Mouse (Mus musculus) layer of hippocampus, adult 9-11 months (tissue): Measurements from ENCODE around the gene Actl7a.

Experiments
- DNase-seq: peaks from one replicate; pipeline ENCODE4 v3.0.0; 2022

Actl7a gene

DNA sequence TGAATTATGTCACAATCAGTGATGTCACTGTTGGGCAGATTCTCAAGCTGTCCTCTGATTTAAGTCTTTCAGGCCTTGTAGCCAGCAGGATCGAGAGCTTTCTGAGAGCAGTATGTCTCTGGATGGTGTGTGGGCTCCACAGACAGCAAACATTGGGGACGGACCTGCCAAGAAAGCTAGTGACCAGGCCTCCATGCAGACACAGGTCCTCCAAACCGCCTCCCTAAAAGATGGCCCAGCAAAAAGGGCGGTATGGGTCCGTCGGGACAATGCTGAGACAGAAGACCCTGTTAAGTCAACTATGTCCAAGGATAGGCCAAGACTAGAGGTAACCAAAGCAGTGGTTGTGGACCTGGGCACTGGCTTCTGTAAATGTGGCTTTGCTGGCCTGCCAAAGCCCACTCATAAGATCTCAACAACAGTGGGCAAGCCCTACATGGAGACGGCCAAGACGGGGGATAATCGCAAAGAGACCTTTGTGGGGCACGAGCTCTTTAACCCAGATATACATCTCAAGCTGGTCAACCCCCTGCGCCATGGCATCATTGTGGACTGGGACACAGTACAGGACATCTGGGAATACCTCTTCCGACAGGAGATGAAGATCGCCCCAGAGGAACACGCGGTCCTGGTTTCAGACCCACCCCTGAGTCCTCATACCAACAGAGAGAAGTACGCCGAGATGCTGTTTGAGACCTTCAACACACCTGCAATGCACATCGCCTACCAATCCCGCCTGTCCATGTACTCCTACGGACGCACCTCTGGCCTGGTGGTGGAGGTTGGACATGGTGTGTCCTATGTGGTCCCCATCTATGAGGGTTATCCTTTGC lies at the start of gene Actl7a:
TSS of gene Actl7a (plus strand) at position 51 of the 833 bp plus-strand sequence.
- no peak for DNase-seq

DNA sequence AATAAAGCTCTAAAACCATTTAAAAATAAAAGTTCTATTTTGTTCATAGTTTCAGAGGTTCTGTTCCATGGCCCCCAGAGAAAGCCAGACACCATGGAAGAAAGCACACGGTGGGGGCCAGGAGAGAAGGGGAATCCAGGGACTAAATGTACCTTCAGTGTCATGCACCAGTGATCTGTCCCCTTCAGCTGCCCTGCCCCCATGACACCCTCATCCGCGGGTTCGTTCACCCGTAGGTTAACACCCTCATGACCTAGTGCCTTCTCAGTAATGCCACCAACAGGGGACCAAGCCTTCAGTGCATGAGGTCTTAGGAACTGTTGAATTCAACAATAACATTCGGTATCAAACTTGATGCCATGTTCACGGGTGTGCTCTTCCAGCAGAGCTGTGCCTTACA lies 46.8 kb upstream of the Actl7a start:
- no peak for DNase-seq

DNA sequence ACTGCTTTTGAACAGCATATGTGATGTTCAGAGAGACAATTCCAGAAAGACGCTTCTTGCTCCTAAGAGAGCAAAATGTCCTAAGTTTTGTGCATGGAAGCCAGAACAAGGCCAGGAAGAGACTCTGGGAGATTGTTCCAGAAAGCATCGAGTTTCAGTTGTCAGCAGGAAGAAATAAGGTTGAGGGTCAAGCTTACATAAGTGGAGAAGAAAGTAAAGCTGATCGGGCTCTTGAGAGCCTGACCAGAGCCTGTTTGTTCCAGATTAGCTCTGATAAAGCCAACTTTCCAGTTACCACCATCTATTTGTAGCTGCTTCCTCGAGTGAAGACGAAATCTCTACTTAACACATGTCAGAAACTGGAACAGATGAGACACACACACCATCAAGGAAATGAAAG lies 44.5 kb upstream of the Actl7a start:
- no peak for DNase-seq

DNA sequence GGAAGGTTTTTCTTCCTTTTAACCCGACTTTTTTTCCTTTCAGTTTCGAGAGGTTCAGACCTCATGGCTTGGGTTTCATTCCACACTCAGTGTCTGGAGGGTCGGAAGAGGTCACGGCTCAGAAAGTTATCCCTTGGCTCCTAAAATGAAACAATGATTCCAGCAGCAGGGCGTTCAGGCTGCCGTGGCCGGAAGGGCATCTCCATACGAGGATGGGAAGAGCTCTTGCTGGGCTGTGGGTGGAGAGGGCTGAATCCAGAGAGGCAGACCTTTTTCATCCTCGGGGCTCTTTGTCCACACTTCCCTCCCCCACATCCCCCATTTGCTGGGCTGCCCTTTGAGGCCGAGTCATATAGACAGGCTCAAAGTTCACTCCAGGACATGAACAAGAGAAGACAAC lies 41.0 kb upstream of the Actl7a start:
- DNase-seq = no peak

DNA sequence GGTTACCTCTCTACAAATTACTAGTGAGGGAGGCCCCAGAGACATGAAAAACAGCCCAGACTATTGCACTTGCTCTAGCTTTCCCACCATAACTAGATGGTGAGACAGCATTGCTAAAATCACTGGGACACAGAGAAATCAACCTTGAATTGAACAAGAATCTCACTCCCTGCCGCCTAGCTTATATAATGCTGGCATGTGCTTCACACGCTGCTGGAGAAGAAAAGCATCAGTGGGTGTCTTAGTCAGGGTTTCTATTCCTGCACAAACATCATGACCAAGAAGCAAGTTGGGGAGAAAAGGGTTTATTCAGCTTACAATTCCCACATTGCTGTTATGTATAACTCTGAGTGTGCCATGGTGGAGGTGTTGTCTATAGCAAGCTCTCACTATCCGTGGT lies 30.1 kb upstream of the Actl7a start:
- peak; percentile 27 for DNase-seq

DNA sequence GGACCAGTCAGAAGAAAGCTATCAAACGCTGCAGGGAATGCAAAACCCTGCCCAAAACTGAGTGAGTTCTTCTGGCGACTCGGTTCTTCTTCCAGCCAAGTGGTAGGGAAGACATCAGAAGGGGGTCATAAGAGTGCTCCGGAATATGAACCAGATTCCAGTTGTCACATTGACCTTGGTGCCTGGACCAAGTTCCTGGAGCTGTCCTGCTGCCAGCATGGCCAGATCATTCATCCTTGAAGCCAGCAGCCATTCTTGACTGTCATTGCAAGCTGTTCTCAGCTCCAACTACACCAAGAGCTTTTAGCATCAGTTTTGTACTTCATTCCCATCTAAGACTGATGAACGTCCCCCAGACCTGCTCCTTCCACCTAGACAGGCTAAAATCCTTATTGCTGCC lies 26.4 kb upstream of the Actl7a start:
- no peak for DNase-seq

DNA sequence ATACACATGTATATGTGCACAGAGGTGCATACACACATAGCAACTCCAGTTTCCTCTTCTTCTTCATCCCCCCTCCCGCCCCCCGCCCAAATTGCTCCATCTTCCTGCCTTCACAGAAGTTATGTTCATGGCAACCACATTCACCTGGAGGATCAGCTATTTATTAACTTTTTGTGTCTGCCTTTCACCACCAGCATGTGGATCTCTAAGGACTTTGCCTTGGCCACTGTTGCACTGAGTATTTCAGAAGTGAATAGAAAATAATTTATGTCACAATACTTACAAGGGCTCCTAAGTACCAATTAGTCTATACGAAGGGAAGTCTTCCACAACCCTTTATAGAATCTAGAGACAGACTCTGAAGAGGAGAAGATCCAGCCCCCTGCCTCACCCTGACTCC lies 25.3 kb upstream of the Actl7a start:
- DNase-seq = no peak

DNA sequence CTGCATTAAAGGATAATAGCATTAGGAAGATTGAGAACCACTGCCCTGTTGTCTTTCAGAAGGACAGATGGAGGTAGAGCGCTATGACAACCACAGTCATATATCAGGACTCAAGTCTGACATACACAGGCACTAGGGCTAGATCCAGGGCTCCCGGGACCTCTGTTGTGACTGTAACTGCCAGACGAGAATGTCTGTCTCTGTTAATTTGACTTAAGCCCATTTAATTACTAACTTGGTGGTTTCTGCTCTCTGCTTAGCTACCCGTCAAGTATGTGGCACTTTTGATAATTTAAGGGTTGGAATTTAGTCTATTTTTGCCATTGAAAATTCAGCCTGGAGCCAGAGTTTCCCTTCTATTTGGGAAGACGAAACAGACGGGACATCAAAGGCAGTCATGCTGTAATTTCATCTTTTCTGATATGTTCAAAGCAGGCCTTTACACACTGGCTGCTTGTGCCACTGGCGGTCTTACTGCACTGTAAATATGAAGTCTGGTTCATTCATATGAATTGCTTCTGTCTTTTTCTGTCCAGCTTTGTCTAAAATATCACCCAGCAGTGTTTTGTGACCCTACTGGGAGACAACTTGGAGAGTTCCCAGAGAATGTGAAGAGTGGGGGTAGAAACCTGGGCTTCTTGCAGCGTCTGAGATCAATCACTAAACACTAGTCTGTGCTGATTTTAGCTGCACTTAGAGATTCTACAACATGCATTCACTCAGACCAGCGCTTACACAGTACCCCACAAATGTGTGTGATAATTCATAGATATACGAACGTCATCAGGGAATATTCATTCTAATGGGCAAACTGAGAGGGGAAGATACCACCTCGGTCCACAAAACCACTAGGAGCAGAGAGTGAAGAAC lies 24.4 kb upstream of the Actl7a start:
- DNase-seq = no peak

DNA sequence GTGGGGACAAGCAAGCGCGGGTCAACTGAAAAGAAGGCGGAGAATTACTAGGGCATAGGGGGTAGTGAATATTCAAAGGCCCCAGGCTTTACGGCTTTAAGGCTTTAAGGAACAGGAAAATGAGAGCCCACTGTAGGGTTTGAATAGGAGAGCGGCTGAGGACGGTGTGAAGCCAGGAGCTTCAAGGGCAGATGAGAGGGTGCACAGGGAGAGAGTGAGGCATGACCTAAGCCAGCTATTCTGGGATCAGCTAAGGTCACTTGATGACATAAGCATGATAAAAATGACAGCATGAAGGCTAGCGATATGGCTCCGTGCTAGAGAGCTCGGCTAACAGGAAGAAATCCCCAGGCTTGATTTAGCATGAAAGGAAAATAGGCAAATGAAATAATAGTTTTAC lies 23.8 kb upstream of the Actl7a start:
- no peak for DNase-seq

DNA sequence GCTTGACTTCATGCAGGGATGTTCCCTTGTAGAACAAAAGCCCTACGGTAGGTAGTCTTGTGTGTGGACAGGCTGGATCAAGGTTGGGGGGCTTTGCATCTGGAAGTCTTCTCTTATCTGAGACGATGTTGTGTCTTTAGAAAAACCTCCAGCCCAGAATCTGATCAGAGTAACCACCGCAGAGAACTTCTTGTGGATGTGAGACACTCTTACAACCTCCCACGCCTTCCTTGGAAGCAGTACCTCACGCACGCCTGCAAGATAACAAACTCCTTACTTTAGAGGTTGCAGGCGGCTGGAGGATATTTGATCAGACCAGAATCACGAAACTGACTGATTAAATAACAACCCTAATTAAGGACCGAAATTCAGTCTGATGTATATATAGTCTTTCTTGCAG lies 22.8 kb upstream of the Actl7a start:
- DNase-seq = no peak

DNA sequence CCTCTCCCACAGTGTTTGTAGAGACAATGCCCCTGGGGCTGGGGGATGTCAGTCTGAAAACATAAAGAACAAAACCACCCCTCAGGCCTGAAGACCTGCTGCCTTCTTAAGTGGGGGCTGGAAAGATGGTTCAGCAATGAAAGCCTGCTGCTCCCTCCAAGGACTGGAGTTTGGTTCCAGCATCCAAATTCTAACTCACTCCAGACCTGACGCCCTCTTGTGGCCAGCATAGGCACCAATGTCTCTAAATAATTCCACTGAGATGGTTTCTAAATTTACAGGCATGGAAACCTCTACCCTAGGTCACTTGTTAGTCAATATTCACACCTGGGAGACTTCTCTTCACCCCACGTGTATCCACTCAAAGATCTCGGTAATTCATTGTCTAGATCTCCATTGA lies 21.7 kb upstream of the Actl7a start:
- DNase-seq = no peak

DNA sequence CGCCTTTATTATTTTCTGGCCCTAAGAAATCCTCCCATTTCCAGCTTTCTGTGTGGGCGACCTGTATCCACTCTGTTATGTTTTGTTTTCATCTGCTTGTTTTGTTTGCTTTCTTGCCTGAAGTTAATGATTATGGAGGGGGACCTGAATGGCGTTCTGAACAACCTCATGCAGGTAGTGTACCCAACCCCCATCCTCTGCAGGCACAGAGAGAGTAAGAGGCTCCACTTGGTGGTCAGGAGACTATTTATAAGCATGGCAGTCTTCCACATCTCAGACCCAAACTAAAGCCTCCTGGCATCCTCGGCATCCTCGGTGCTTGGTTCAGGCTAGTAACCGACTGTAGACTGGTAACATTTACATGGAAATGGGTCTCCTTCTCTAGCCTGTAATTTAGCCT lies 20.9 kb upstream of the Actl7a start:
- DNase-seq = no peak

DNA sequence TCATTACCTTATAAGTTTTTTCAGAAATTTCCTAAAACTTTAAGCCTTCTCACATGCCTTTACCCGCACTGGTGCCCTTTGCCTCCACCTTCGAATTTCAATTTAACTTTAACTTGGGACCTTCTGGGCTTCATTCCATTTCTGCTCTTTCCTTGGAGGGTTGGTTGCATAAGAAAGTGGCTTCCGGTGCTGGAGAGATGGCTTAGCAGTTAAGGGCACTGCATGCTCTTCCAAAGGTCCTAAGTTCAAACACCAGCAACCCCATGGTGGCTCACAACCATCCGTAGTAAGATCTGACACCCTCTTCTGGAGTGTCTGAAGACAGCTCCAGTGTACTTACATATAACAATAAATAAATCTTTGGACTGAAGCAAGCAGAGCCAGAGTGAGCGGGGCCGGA lies 20.0 kb upstream of the Actl7a start:
- DNase-seq = no peak

DNA sequence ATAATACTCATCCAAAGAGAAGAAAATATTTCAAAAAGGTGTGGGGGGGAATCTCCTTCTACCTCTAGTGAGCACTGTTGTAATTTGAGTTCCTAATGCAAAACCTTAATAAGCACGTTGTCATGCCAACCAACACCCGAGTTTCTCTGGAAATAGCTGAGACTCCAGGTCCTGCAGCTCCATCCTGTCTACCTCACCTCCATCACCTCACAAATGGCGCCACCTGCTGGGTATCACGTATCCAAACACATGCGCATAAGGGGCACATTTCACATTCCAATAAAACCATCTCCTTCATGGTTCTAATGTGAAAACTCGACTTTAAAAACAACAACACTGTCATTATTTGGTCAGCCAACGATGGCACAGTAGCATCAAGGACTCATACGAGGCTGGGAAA lies 17.4 kb upstream of the Actl7a start:
- DNase-seq = no peak

DNA sequence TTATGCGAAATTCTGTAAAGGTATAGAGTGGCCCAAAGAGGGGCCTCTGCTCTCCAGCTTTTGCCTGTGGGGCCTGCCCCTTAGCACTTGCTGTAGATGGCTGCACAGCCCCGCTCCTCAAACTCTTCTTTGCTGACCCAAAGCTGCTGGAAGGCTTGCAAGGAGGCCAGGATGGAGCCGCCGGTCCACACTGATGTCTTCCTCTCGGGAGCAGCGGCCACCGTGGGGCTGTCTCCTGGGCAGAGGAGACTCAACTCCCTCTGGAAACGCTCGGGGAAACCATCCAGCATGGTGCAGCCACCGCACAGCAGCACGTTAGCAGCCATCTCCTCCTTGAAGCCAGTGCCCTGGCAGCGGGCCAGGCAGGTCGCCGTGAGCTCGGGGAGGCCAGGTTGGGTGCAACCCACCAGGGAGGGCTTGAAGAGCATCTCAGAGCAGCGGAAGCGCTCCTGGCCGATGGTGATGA lies 3.2 kb upstream of the Actl7a start, which contains the start of gene Gm26657:
TSS of gene Gm26657 (plus strand) at position 51 of the 466 bp plus-strand sequence.
- DNase-seq = no peak

DNA sequence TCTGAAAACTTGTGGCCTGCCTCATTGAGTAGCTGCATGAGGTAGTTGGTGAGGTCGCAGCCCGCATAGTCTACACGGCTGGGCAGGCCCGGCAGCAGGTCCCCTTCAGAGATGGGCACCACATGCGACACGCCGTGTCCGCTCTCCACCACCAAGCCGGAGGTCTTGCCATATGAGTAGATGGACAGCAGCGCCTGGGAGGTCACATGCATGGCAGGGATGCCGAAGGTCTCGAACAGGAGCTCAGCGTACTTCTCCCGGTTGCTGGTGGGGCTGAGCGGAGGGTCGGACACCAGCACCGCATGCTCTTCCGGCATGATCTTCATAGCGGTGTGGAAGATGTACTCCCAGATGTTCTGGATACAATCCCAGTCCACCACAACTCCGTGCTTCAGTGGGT lies 2.6 kb upstream of the Actl7a start:
- DNase-seq = no peak

DNA sequence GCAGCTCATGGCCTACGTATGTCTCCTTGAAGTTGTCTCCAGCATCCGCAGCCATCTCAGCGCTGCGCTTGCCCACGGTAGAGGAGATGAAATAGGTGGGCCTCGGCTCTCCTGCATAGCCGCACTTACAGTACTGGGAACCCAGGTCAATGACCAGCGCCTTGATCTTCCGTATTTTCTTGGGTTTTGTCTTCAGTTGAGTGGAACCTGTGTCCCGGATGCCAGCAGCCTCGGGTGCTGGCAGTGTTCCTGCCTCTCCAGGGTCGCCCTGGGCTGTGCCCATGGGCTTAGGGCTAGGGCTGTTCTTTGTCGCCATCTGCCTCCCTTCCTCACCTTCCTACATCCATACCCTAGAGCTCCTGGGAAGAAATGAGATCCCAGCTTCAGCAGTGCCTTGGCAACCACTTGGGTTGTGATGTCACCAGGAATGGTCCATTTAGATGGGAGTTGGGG lies 2.1 kb upstream of the Actl7a start, which contains the start of gene Actl7b:
TSS of gene Actl7b (minus strand) at position 403 of the 453 bp plus-strand sequence.
- DNase-seq = no peak

DNA sequence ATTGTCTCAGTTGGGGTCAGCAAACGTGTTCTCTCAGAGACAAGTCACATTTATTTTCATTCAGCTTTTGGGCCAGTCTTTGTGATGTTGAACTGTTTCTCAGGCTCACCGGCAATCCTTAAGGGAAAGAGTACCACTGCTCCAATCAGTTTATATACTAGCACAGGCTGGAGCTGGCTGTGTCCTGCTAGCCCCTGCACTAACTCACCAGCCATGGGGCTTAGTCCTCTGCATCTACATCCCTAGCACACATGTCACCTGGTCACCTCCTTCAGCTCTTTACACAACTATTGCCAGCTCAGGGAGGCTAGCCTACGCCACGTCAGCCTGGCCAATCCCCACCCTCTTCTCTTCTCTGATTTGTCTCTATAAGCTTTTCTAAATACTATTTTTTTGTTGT lies 515 bp upstream of the Actl7a start:
- no peak for DNase-seq

DNA sequence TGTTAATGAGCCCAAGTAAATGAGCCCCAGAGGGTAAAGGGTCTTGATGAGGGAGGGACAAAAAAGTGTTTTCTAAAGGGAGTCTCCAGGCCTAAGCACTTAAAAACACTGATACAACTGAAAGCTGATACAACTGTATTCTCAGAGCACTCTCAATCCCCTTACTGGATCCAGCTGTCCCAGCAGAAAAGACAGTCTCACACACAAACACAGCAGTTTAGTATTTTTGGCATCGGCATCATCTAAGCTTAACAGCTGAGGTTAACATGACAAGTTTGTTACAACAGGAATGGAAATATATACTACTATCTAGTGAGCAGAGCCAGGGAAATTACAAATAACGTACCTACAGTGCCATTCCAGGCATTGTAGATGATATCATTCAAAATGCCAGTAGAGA lies 3.1 kb downstream of the Actl7a start:
- DNase-seq = no peak

DNA sequence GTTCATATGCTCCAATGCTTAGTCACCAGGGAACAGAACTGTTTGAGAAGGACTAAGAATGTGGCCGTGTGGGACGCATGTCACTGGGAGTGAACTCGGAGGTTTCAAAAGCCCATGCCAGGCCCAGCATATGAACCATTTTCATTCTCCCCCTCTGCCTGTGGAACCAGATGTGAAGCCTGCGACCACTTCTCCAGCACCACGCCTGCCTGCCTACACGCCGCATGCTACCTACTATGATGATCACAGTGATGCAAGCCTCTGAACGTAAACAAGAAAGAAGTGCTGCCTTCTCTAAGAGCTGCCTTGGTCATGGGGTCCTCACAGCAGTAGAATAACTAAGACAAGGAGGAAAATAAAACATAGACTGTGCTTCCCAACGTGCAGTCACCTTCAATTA lies 4.2 kb downstream of the Actl7a start:
- DNase-seq = no peak

DNA sequence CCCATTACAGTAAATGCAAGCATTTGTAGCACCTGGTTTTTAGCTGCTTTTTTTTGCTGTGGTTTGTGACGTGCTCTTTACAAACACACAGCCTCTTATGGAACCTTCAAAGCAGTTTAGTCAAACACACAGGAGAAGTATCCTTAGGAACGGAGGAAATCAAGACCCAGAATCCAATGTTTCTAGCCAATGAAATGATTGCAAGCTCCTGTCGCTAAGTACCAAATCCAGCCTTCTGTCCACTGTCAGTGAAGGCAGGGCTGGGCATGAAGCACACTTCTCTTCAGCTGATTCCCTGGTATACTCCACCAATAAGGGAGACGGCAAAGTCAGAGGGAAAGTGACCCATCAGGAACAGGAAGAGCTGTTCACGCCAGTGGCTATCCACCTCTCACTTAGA lies 12.8 kb downstream of the Actl7a start:
- DNase-seq = no peak

DNA sequence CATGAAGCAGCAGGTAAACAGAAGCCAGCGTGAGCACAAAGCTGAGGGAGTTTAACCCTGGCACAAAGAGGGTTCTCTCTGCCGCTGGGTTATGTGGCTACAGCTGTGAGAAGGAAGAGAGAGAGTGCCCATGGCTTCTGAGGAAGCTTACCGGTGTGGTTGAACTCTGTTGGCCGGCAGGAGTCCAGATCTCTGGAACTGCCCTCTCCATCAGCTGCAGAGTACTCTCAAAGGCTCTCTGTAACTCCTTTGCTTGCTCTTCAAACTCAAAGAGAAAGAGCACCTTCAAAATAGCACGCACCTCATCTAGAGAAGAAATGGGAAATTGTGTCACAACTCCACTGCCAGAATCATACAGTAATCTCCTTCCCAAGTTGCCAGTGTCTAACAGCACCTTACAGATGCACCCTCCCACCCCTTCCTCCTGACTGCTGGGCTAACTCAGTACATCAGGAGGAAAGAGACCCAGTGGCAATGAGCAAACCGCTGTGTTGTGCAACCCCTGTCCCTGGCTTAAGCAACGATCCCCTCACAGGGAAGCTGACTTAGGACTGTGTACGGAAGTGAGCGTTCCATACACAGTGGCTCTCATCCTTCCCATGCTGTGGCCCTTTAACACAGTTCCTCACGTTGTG lies 13.9 kb downstream of the Actl7a start:
- DNase-seq = peak; percentile 63

DNA sequence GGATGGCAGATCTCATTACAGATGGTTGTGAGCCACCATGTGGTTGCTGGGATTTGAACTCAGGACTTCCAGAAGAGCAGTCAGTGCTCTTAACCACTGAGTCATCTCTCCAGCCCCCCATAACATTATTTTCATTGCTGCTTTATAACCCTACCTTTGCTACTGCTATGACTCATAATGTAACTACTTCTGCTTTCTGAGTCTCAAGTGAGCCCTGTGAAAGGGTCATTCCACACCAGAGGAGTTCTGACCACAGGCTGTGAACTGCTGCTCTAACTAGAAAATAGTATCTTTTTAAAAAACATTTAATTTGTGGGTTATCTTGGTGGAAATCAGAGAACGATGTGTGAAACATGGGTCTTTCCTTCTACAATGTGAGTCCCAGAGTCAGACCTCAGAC lies 14.5 kb downstream of the Actl7a start:
- DNase-seq = no peak
